Mouse (Mus musculus): ENCODE measurements around the gene Hoxa3. TPM values are rescaled to one million over a fixed set of nuclear protein-coding genes. Genes with fewer than 3 reads are reported as not detected.

The Hoxa3 gene
- polyA plus RNA-seq, 1 experiment from 2014 or later = 13.9 TPM

GRCm38 (mm10) chr6:52235267-52235666, 22.1 kb upstream of the Hoxa3 start:
- Histone ChIP-seq H3K4me1 (replicated peaks) (peaks cover 19% of the 10 kb centered on the region), H3K27me3 (peaks cover 49% of the 10 kb centered on the region), H3K4me3 (peak overlapping the region; percentile 59), H3K27ac (replicated peaks) (peak overlapping the region; percentile 96), H3K9me3 (no peaks in the 10 kb centered on the region), H3K9ac (peak overlapping the region; percentile 97), H3K4me2 (peak overlapping the region; percentile 97), H3K36me3 (no peaks in the 10 kb centered on the region)
- peak; percentile 16; the same call in 1 of the 2 replicates for ATAC-seq (ENCODE audit: low read depth)
- 26% methylated on average over 9 of the region's 9 CpGs for WGBS

- WGBS = under 1% methylated on average over 68 of the region's 68 CpGs
- H3K27me3 ChIP-seq = peaks cover 44% of the 10 kb centered on the region
Observed at GRCm38 (mm10) chr6:52234428-52235140, 21.4 kb upstream of the Hoxa3 start.

GRCm38 (mm10) chr6:52233546-52234427, 20.7 kb upstream of the Hoxa3 start:
- H3K9me3 ChIP-seq = no peaks in the 10 kb centered on the region
- WGBS = under 1% methylated on average over 68 of the region's 70 CpGs
- H3K9ac ChIP-seq = peak overlapping the region; percentile 97
- ATAC-seq (ENCODE audit: low read depth) = peak; percentile 24; the same call in 1 of the 2 replicates
- peak overlapping the region; percentile 59 for H3K4me3 ChIP-seq
- H3K4me2 ChIP-seq = peak overlapping the region; percentile 97
- peaks cover 19% of the 10 kb centered on the region for H3K4me1 ChIP-seq (replicated peaks)
- peak overlapping the region; percentile 96 for H3K27ac ChIP-seq (replicated peaks)
- no peaks in the 10 kb centered on the region for H3K36me3 ChIP-seq
- H3K27me3 ChIP-seq = peaks cover 42% of the 10 kb centered on the region

More at GRCm38 (mm10) chr6:52234428-52235140, 21.4 kb upstream of the Hoxa3 start:
- H3K9ac ChIP-seq = peak overlapping the region; percentile 97
- H3K27ac ChIP-seq (replicated peaks) = peak overlapping the region; percentile 96
- peak overlapping the region; percentile 59 for H3K4me3 ChIP-seq
- peaks cover 19% of the 10 kb centered on the region for H3K4me1 ChIP-seq (replicated peaks)
- peak; percentile 44 for ATAC-seq (ENCODE audit: low read depth)
- H3K4me2 ChIP-seq = peak overlapping the region; percentile 97
- H3K9me3 ChIP-seq = no peaks in the 10 kb centered on the region
- no peaks in the 10 kb centered on the region for H3K36me3 ChIP-seq

GRCm38 (mm10) chr6:52232984-52233545, 19.9 kb upstream of the Hoxa3 start:
- WGBS = 1% methylated on average over 23 of the region's 23 CpGs
- Histone ChIP-seq H3K9ac (peak overlapping the region; percentile 97), H3K27ac (replicated peaks) (peak overlapping the region; percentile 96), H3K4me3 (peak overlapping the region; percentile 59), H3K9me3 (no peaks in the 10 kb centered on the region), H3K27me3 (peaks cover 40% of the 10 kb centered on the region), H3K4me1 (replicated peaks) (peaks cover 25% of the 10 kb centered on the region), H3K36me3 (no peaks in the 10 kb centered on the region), H3K4me2 (peak overlapping the region; percentile 97)
- ATAC-seq (ENCODE audit: low read depth) = no peak

GRCm38 (mm10) chr6:52232568-52232965, 19.4 kb upstream of the Hoxa3 start:
- Histone ChIP-seq H3K4me1 (replicated peaks) (peaks cover 30% of the 10 kb centered on the region), H3K4me2 (peak overlapping the region; percentile 97), H3K27me3 (peaks cover 35% of the 10 kb centered on the region), H3K36me3 (no peaks in the 10 kb centered on the region), H3K27ac (replicated peaks) (peak overlapping the region; percentile 96), H3K9ac (peak overlapping the region; percentile 97), H3K4me3 (peak overlapping the region; percentile 59), H3K9me3 (no peaks in the 10 kb centered on the region)
- 1% methylated on average over 18 of the region's 18 CpGs for WGBS
- ATAC-seq (ENCODE audit: low read depth) = no peak

GRCm38 (mm10) chr6:52231885-52232567, 18.9 kb upstream of the Hoxa3 start:
- Histone ChIP-seq H3K4me3 (peak overlapping the region; percentile 59), H3K4me2 (peak overlapping the region; percentile 97), H3K9me3 (no peaks in the 10 kb centered on the region), H3K36me3 (no peaks in the 10 kb centered on the region), H3K27ac (replicated peaks) (peak overlapping the region; percentile 96), H3K9ac (peak overlapping the region; percentile 97), H3K4me1 (replicated peaks) (peaks cover 35% of the 10 kb centered on the region), H3K27me3 (peaks cover 30% of the 10 kb centered on the region)
- ATAC-seq (ENCODE audit: low read depth) = no peak
- 1% methylated on average over 18 of the region's 18 CpGs for WGBS

GRCm38 (mm10) chr6:52230516-52231165, 17.5 kb upstream of the Hoxa3 start, which contains the start of gene Hoxa9:
Hoxa9 (minus strand) TSS chr6:52231089.
- peaks cover 17% of the 10 kb centered on the region for H3K27me3 ChIP-seq
- peak within 1 kb of the TSS; percentile 98 for H3K27ac ChIP-seq (replicated peaks)
- no peaks in the 10 kb centered on the region for H3K36me3 ChIP-seq
- under 1% methylated on average over 19 of the region's 36 CpGs for WGBS
- H3K9ac ChIP-seq = peak within 1 kb of the TSS; percentile 98
- H3K4me1 ChIP-seq (replicated peaks) = peaks cover 29% of the 10 kb centered on the region
- H3K4me2 ChIP-seq = peak within 1 kb of the TSS; percentile 97
- H3K9me3 ChIP-seq = no peaks in the 10 kb centered on the region
- 0 out of 2 replicates have a peak, but pooled peaks have one; percentile 9 for ATAC-seq (ENCODE audit: low read depth)
- peak within 1 kb of the TSS; percentile 59 for H3K4me3 ChIP-seq

- H3K27me3 ChIP-seq = peaks cover 12% of the 10 kb centered on the region
- H3K9ac ChIP-seq = peak overlapping the region; percentile 98
- peaks cover 22% of the 10 kb centered on the region for H3K4me1 ChIP-seq (replicated peaks)
- H3K36me3 ChIP-seq = no peaks in the 10 kb centered on the region
- peak overlapping the region; percentile 98 for H3K27ac ChIP-seq (replicated peaks)
- peak overlapping the region; percentile 97 for H3K4me2 ChIP-seq
- H3K4me3 ChIP-seq = peak overlapping the region; percentile 53
- ATAC-seq (ENCODE audit: low read depth) = no peak
- WGBS = 1% methylated on average over 44 of the region's 44 CpGs
- H3K9me3 ChIP-seq = no peaks in the 10 kb centered on the region
Observed at GRCm38 (mm10) chr6:52229558-52230416, 16.7 kb upstream of the Hoxa3 start.

GRCm38 (mm10) chr6:52228475-52229465, 15.6 kb upstream of the Hoxa3 start:
- H3K9ac ChIP-seq = peak overlapping the region; percentile 98

More at GRCm38 (mm10) chr6:52228475-52229465, 15.6 kb upstream of the Hoxa3 start:
- Histone ChIP-seq H3K4me3 (peak overlapping the region; percentile 53), H3K4me1 (replicated peaks) (peaks cover 22% of the 10 kb centered on the region), H3K27ac (replicated peaks) (peak overlapping the region; percentile 98), H3K36me3 (no peaks in the 10 kb centered on the region), H3K4me2 (peak overlapping the region; percentile 97), H3K9me3 (no peaks in the 10 kb centered on the region), H3K27me3 (peaks cover 12% of the 10 kb centered on the region)
- 1% methylated on average over 38 of the region's 38 CpGs for WGBS
- ATAC-seq (ENCODE audit: low read depth) = no peak
